Mouse (Mus musculus): ENCODE results near the gene Usp7.

Usp7 gene

DNA sequence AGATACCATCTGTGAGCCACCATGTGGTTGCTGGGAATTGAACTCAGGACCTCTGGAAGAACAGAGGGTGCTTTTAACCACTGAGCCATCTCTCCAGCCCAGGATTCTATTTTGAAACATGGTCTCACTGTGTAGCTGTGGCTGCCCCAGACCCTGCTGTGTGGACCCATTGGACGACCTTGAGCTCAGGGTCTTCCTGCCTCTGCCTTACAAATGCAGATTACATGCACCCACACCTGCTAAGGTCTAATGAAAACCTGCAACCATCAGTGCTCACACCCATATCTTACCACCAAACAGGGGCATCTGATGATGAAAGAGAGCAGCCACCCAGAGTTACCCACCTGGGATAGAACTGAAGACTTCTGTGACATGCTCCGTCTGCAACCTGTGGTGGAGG is 135.9 kb downstream of the Usp7 start:
- intact Hi-C loops (cut with DNase I): no loop called here

DNA sequence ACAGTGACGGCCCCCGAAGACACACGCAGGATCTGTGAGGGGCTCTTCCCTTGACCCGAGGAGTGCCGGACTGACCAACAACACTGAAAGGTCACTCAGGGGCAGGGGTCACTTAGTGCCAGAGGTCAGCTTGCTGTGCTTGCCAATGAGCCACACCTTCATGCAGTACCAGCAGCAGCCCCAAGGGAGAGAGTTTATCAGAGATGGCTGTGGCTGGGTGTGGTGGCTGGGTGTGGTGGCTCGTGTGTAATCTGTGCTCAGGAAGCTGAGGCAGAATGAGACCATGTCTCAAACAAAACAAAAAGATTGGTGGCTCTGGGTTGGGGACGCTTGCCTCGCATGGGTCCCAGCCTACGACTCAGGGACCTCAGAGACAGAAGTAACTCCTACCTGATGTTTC is 136.5 kb downstream of the Usp7 start:
- intact Hi-C loops (cut with DNase I): no loop called here

DNA sequence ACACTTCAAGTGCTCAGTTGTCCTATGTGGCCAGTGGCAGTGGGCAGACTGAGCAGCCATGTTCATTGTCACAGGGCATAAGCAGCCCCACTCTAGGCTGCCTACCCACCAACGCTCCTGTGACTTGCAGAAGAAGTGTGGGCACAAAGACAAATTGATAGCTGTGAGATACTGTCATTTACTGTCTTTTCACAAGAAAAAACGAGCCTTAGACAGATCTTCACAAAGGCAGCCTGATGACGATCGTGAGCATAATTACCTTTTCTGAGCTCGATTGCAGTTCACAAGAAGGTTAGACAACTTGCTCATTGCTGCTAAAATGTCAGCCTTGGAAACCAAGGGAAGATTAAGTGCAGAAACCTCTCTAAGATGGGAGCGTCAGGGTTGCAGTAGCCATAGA is 137.0 kb downstream of the Usp7 start:
- intact Hi-C loops (cut with DNase I): no loop called here

DNA sequence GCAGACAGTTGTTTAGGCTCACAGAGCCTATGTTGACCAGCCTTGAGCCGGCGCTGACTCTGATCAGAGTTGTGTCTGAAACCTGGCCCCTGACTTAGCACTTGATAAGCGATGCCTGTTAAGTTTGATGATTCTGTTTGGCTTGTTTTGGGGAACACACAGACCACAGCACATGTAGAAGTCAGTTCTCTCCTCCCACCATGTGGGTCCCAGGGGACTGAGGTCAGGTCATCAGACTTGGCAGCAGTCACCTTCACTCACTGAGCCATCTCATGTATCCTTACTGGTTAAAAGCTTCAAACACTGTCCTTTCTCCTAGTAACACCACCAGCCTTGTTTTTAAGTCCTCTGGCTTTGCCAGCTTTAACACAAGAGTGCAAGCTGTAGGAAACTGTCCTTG is 142.1 kb downstream of the Usp7 start:
- intact Hi-C loops (cut with DNase I): no loop called here

DNA sequence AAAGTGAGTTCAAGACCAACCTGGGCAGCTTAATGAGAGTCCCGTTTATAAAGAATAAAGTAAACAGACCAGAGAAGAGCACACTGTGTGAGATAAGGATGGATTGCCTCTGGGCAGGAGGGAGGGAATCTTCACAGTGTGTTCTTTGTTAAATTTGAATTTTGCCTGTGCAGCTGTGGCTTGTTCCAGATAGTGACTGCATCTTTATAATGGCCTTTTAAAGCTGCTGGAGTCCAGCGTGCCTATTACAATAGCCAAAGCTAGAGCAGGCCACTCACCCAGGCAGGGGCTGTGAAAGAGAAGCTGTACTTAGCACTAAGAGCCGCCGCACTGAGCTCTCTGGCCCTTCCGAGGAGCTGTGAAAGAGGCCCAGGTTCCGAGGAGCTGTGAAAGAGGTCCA is 146.6 kb downstream of the Usp7 start:
- intact Hi-C loops (cut with DNase I): loop anchor here (2.0 to 10.0 kb wide), 2 partner anchors 31 to 151 kb away; no protein-coding TSS in a partner anchor

DNA sequence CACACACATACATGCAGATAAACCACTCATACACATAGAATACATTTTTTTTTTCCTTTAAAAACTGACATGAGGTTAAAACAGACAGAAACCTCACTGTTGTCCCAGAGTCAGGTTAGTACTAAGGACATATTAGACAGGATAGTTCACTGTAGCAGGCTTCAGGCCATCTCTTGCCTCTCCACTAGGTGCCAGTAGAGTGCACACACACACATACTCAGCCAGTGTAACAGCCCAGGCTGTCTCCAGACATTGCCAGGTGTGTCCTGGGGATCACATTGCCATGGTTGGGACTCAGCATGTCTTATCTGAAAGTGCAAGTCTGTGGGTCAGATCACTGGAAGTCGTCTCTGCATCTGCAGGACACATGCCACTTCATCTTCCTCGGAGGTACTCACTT is 148.3 kb downstream of the Usp7 start:
- intact Hi-C loops (cut with DNase I): loop anchor here (2.0 to 10.0 kb wide), 2 partner anchors 33 to 149 kb away; no protein-coding TSS in a partner anchor

Measured in adrenal gland (tissue).